Mouse (Mus musculus) lung, adult 2 months (tissue): ENCODE data around the gene Ttc33.

Source experiments
- CTCF ChIP-seq: fragments of 200-500 bp; IDR thresholded peaks from 2 replicates; pipeline ENCODE4 v1.5.1; 2011; ENCODE audit warnings: mild to moderate bottlenecking, low read length, control low read depth; ENCODE audit not compliant: insufficient read depth
- POLR2A ChIP-seq: fragments of 200-500 bp; IDR thresholded peaks from 2 replicates; pipeline ENCODE4 v1.6.1; 2011; ENCODE audit warnings: low read depth, mild to moderate bottlenecking, control low read depth, low read length, borderline replicate concordance; ENCODE audit errors: extremely low read depth

GRCm38 (mm10) chr15:5196691-5197090, 11.4 kb downstream of the Ttc33 start:
- TF ChIP-seq CTCF, result no peak
- TF ChIP-seq POLR2A, result no peak
